Mouse (Mus musculus) kidney, postnatal 0 days (tissue): ENCODE measurements around the gene Ech1. TPM values are rescaled to one million over a fixed set of nuclear protein-coding genes. Genes with fewer than 3 reads are reported as not detected.

Experiments
- ATAC-seq: fragments of 200-750 bp; cut with Nextera tagmentation; replicated peaks from 2 replicates; pipeline ENCODE4 v1.8.0; 2017; ENCODE audit warnings: low read depth, moderate number of reproducible peaks, moderate TSS enrichment, moderate library complexity; ENCODE audit not compliant: low FRiP score
- DNase-seq: peaks from one replicate; pipeline ENCODE4 v3.0.0-alpha.2; 2016; ENCODE audit warnings: low spot score
- H3K27ac ChIP-seq: fragments of 300-500 bp; sonication (generic); 2 replicates; pipeline ENCODE4 v1.5.1; 2014; ENCODE audit warnings: mild to moderate bottlenecking
- H3K27me3 ChIP-seq: fragments of 300-500 bp; sonication (generic); 2 replicates; pipeline ENCODE4 v1.6.1; 2014; ENCODE audit warnings: low read length, mixed read lengths; ENCODE audit not compliant: insufficient read depth
- H3K36me3 ChIP-seq: fragments of 300-500 bp; sonication (generic); 2 replicates; pipeline ENCODE4 v1.6.1; 2014; ENCODE audit warnings: low read length, mixed read lengths; ENCODE audit not compliant: insufficient read depth
- H3K4me1 ChIP-seq: fragments of 300-500 bp; sonication (generic); replicated peaks from 2 replicates; pipeline ENCODE4 v1.6.1; 2014; ENCODE audit warnings: antibody characterized with exemption, low read length, mixed read lengths; ENCODE audit not compliant: insufficient read depth
- H3K4me2 ChIP-seq: fragments of 300-500 bp; sonication (generic); 2 replicates; pipeline ENCODE4 v1.6.1; 2014; ENCODE audit warnings: mild to moderate bottlenecking, low read length, moderate library complexity, mixed read lengths
- H3K4me3 ChIP-seq: fragments of 300-500 bp; sonication (generic); replicated peaks from 2 replicates; pipeline ENCODE4 v1.5.1; 2014; ENCODE audit warnings: low read depth, low read length
- H3K9ac ChIP-seq: fragments of 300-500 bp; sonication (generic); 2 replicates; pipeline ENCODE4 v1.6.1; 2014; ENCODE audit warnings: low read depth, low read length
- H3K9me3 ChIP-seq: fragments of 300-500 bp; sonication (generic); replicated peaks from 2 replicates; pipeline ENCODE4 v1.6.1; 2016; ENCODE audit warnings: low read length, inconsistent platforms, mixed read lengths
- CTCF ChIP-seq: IDR thresholded peaks from 2 replicates; pipeline ENCODE4 v1.5.1; 2016; ENCODE audit warnings: antibody characterized with exemption, low read depth, mild to moderate bottlenecking, moderate library complexity
- WGBS: fragments of 180-500 bp; shearing (Covaris S2); extraction: QIAGEN DNeasy Blood & Tissue Kit; methylation state at CpG from one replicate; pipeline ENCODE4 v1.1.7; 2014; 5-methylcytosine and 5-hydroxymethylcytosine counted together
- polyA plus RNA-seq: library from polyadenylated mRNA; unstranded; fragments of >200 nt; fragmentation: Nextera tagmentation; extraction: Ambion mirVana; gene quantifications from 2 replicates; pipeline ENCODE4 v1.2.1, GENCODE M21; 2015

Gene Ech1
- polyA plus RNA-seq, 1 experiment from 2014 or later = 330 TPM

GRCm38 (mm10) chr7:28808221-28808941, 16.6 kb upstream of the Ech1 start, which contains the start of gene Hnrnpl:
Gene Hnrnpl, plus strand, starts transcription at chr7:28808541.
- ATAC-seq (peak; percentile 8; the same call in 1 of the 2 replicates), DNase-seq (peak; percentile 85)
- Histone ChIP-seq H3K9me3 (no peaks in the 10 kb centered on the region), H3K27ac (peak within 1 kb of the TSS; percentile 100), H3K27me3 (no peaks in the 10 kb centered on the region), H3K9ac (peak within 1 kb of the TSS; percentile 94), H3K4me2 (peak within 1 kb of the TSS; percentile 86), H3K4me1 (peaks cover 27% of the 10 kb centered on the region), H3K4me3 (peak within 1 kb of the TSS; percentile 85), H3K36me3 (peaks cover 6% of the 10 kb centered on the region)
- TF ChIP-seq CTCF = no peak
- 3% methylated on average over 35 of the region's 35 CpGs for WGBS

GRCm38 (mm10) chr7:28808957-28809393, 16.0 kb upstream of the Ech1 start:
- DNase-seq (peak; percentile 95), ATAC-seq (peak; percentile 55)
- H3K9me3 ChIP-seq = no peaks in the 10 kb centered on the region
- under 1% methylated on average over 29 of the region's 32 CpGs for WGBS
- H3K4me1 ChIP-seq = peaks cover 21% of the 10 kb centered on the region
- H3K9ac ChIP-seq = peak overlapping the region; percentile 94
- TF ChIP-seq CTCF = no peak
- H3K4me2 ChIP-seq = peak overlapping the region; percentile 86
- peaks cover 12% of the 10 kb centered on the region for H3K36me3 ChIP-seq
- H3K27ac ChIP-seq = peak overlapping the region; percentile 100
- no peaks in the 10 kb centered on the region for H3K27me3 ChIP-seq
- peak overlapping the region; percentile 85 for H3K4me3 ChIP-seq

- Histone ChIP-seq H3K9ac (peak overlapping the region; percentile 94), H3K4me1 (peaks cover 16% of the 10 kb centered on the region), H3K27ac (peak overlapping the region; percentile 100), H3K9me3 (no peaks in the 10 kb centered on the region), H3K4me2 (peak overlapping the region; percentile 86), H3K27me3 (no peaks in the 10 kb centered on the region), H3K4me3 (peak overlapping the region; percentile 85), H3K36me3 (peaks cover 18% of the 10 kb centered on the region)
- TF ChIP-seq CTCF = no peak; the same call in 1 of the 2 replicates
- peak; percentile 15; the same call in 1 of the 2 replicates for ATAC-seq
- WGBS = under 1% methylated on average over 35 of the region's 35 CpGs
- DNase-seq = peak; percentile 66
Measured at GRCm38 (mm10) chr7:28809401-28810089, 15.5 kb upstream of the Ech1 start.

- ATAC-seq (peak; percentile 91), DNase-seq (peak; percentile 100)
- peak overlapping the region; percentile 99 for H3K9ac ChIP-seq
- peak overlapping the region; percentile 85 for H3K4me3 ChIP-seq
- under 1% methylated on average over 69 of the region's 70 CpGs for WGBS
- H3K27ac ChIP-seq = peak overlapping the region; percentile 100
- peaks cover 25% of the 10 kb centered on the region for H3K36me3 ChIP-seq
- H3K4me2 ChIP-seq = peak overlapping the region; percentile 86
- no peaks in the 10 kb centered on the region for H3K27me3 ChIP-seq
- peaks cover 13% of the 10 kb centered on the region for H3K4me1 ChIP-seq
- peak; percentile 65 for TF ChIP-seq CTCF
- no peaks in the 10 kb centered on the region for H3K9me3 ChIP-seq
Measured at GRCm38 (mm10) chr7:28810107-28811066, 14.6 kb upstream of the Ech1 start.

DNA sequence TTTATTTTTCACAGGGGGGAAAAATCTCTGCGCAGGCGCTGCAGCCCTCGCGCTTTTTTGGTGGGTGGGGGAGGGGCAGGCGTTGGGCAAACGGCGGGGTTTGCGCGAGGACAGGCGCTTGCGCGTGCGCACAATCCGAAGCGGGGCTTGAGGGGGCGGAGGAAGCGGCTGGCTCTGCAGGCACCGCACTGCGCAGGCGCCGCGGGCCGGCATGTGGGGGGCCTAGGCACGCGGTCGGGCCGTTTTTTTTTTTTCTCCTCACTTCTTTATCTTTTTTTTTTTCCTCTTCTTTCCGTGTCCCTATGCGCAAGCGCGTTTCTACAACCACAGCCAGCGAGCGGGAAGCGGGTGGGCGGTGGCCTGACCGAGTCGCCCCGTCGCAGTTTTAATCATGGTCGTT, 13.8 kb upstream of the Ech1 start:
- H3K36me3 ChIP-seq = peaks cover 34% of the 10 kb centered on the region
- DNase-seq = peak; percentile 97
- peaks cover 13% of the 10 kb centered on the region for H3K4me1 ChIP-seq
- no peak for TF ChIP-seq CTCF
- peak overlapping the region; percentile 83 for H3K4me3 ChIP-seq
- no peaks in the 10 kb centered on the region for H3K9me3 ChIP-seq
- H3K27ac ChIP-seq = peak overlapping the region; percentile 98
- peak overlapping the region; percentile 99 for H3K9ac ChIP-seq
- ATAC-seq = no peak
- 0% methylated on average over 39 of the region's 40 CpGs for WGBS
- no peaks in the 10 kb centered on the region for H3K27me3 ChIP-seq
- H3K4me2 ChIP-seq = peak overlapping the region; percentile 75
